Mouse (Mus musculus): ENCODE measurements at regions not wholly inside any gene's neighbourhood (a gene's known extent, or its start where the extent isn't known, plus 50 kb on each side); places are given as distances from the start of the nearest gene placed in this dataset.

DNA sequence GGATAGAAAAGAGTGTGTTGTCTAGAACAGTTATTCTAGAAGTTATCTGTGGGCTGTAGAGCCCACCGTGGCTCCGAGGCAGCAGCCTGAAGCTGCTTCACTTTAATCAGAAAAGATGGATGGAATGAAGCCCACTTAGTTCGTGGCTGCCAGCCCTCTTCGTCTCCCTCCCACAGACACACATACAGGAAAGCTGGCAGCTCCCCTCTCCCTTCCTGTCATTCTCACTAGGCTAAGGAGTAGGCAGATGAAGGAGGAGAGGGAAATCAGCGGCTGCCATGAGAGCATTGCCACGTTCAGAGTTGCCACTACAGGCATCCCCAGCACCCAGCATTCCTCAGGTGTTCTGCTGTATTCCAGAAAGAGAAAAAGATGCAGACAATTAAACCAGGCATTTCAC, 435.9 kb downstream of the Elavl2 start:
- 74% methylated on average over 6 of the region's 6 CpGs for whole genome bisulfite sequencing
- H3K27me3 ChIP-seq (replicated peaks; ENCODE audit: low read depth, poor library complexity, severe bottlenecking): no peaks in the 10 kb centered on the region
- H3K4me3 ChIP-seq: no peak overlapping the region
- DNase-seq (ENCODE audit: low spot score): no peak
- H3K27ac ChIP-seq (replicated peaks): no peak overlapping the region
- H3K9me3 ChIP-seq: no peaks in the 10 kb centered on the region
- H3K4me1 ChIP-seq: no peaks in the 10 kb centered on the region
- no peaks in the 10 kb centered on the region for H3K36me3 ChIP-seq (replicated peaks)

DNA sequence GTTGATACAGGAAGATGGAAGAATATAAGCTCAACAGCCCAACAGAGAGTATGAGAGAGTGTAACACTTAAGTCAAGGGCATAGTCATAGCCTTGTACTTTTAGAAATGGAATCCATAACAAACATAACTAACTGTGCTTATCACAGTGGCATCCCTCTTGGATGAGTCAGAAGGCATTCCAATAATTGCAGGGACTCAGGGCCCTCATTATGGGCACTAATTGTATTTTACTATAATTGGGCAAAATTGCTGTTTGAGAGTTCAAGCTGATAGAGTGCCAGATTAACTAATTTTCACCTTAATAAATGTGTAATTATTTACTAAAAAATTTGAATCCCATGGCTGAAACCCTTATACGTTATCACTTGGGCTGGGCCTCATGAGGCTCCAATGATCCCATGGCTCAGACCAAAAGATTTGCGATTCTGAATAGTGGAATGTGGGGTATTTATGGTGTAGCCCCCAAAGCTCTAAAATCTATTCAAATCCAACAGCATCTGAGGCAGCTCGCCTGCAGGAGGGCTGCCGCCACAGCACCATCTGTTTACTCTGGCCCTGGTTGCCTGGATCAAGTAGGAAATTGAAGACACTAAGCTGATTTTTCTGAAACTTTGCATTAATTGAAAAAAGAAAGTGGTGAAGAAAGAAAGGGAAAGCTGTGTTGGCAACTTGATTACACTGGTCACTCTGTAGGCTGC, 456.7 kb downstream of the Elavl2 start:
- DNase-seq (ENCODE audit: low spot score): no peak
- WGBS: 70% methylated on average over 4 of the region's 4 CpGs
- Histone ChIP-seq H3K4me1 (no peaks in the 10 kb centered on the region), H3K27ac (replicated peaks) (no peak overlapping the region), H3K4me3 (no peak overlapping the region), H3K27me3 (replicated peaks; ENCODE audit: low read depth, poor library complexity, severe bottlenecking) (no peaks in the 10 kb centered on the region), H3K9me3 (no peaks in the 10 kb centered on the region), H3K36me3 (replicated peaks) (no peaks in the 10 kb centered on the region)

DNA sequence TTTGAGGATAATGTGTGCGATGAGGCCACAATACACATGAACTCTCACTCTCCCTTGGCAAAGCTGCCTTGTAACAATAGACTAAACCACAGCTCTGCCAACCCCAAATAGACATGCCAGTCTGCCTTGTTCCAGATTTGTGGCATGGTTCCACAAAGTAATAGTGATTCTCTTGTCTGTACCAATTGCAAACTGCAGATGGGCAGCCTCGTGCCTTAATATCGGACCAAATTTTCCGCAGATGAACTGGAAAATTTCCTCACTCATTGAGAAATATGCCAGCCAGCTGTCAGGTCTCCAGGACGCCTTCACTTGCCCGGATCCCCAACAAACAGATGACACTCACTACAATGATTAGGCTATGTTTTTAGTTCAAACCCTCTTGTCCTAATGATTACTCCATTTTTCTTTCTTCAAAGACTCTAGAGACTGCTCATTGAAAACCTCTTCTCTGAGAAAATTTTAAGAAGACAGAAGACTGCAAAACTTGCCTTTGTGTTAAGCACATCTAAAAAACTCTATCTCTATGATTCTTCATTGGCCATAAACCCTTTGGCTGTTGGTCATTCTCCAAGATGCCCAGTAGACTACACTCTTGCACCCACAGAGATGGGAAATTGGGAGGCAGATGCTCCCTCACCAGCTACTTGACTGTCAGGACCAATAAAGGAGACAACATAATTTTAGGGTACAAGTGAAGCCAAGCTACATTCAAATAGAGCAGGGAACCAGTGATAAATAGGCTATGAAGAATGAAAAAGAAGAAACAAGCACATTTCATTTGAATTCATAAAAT, 483.1 kb downstream of the Elavl2 start:
- Histone ChIP-seq H3K27me3 (replicated peaks; ENCODE audit: low read depth, poor library complexity, severe bottlenecking) (no peaks in the 10 kb centered on the region), H3K4me1 (no peaks in the 10 kb centered on the region), H3K27ac (replicated peaks) (no peak overlapping the region), H3K4me3 (no peak overlapping the region), H3K36me3 (replicated peaks) (no peaks in the 10 kb centered on the region), H3K9me3 (no peaks in the 10 kb centered on the region)
- 93% methylated on average over 6 of the region's 6 CpGs for WGBS
- no peak for DNase-seq (ENCODE audit: low spot score)

DNA sequence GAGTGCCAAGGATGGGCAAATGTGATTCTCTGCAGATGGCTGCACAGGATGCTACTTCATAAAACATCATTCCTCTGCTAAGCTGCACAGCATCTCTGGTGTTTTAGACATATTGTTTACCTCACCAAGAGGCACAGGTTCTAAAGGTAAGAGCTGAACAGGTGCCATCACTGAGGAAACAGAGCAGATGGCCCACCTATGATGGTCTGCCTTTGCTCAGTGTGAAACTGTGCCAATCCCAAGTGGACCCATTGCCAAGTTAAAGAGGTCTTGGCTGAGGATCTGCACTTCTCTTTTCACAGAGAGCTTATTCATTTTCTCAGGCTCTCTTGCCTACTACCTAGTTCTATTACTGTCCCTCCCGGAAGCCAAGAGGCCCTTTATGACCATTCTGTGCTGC, 494.3 kb downstream of the Elavl2 start:
- Histone ChIP-seq H3K4me3 (no peak overlapping the region), H3K9me3 (no peaks in the 10 kb centered on the region), H3K27me3 (replicated peaks; ENCODE audit: low read depth, poor library complexity, severe bottlenecking) (no peaks in the 10 kb centered on the region), H3K36me3 (replicated peaks) (no peaks in the 10 kb centered on the region), H3K4me1 (no peaks in the 10 kb centered on the region), H3K27ac (replicated peaks) (no peak overlapping the region)
- no peak for DNase-seq (ENCODE audit: low spot score)
- WGBS: 89% methylated on average over 1 of the region's 1 CpGs

DNA sequence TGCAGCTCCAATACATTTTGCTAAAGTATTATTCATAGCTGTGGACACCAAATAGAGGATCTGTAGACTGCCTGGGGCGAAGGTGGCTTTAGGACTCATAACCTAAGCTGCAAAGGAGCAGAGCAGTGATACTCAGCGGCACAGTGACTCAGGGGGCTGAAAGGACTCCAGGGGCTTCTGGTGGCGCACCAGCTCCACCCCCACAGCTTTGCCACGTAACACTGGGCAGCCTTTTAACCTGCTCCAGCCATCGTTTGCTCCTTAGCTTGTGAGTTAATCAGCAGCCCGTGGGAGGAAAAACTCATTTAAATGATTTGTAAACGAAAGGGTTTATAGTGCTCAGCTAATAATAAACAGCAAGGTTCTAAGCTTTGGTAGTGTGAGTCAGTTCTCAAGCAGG, 532.4 kb downstream of the Elavl2 start:
- no peak overlapping the region for H3K27ac ChIP-seq (replicated peaks)
- no peak for DNase-seq (ENCODE audit: low spot score)
- H3K36me3 ChIP-seq (replicated peaks): no peaks in the 10 kb centered on the region
- H3K27me3 ChIP-seq (replicated peaks; ENCODE audit: low read depth, poor library complexity, severe bottlenecking): no peaks in the 10 kb centered on the region
- WGBS: 57% methylated on average over 7 of the region's 7 CpGs
- no peaks in the 10 kb centered on the region for H3K9me3 ChIP-seq
- H3K4me3 ChIP-seq: no peak overlapping the region
- no peaks in the 10 kb centered on the region for H3K4me1 ChIP-seq

DNA sequence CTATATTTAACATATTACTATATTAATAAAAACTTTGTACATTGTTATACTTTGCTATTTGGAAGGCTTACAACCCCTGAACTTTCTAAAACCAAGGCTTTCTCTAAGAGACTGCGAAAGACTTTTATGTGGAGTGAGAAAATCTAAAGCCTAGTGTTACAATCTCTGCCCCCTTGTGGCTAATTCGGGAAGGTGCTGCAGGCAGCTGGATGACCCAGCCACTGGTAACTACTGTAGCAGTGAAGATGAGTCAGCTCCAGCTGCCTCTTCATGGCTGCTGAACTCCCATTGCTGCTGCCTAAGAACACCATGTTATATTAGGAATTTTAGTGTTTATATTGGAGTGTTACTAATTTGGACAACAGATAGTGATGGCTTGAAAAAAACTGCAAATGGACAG, 539.7 kb downstream of the Elavl2 start:
- WGBS: 43% methylated on average over 2 of the region's 2 CpGs

DNA sequence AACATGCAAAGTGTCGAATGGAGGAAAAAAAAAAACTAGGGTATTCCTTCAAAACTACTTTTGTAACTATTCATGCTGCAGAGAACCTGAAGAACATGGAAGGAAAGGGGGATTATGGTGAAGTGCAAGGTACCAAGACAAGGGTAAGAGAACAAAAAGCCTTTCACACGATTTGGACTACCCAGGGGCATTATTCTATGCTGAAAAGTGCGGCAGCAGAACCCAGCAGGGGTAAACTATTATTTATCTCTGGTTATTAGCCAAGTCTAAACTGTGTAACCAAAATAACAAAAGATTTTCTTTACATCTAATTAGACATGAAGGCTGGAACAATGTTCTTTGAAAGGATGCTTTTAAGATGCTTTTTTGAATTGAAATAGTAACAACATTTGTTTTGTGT, 560.8 kb downstream of the Elavl2 start:
- DNase-seq (ENCODE audit: low spot score): no peak
- WGBS: 55% methylated on average over 3 of the region's 3 CpGs

More for the DNA sequence above, 539.7 kb downstream of the Elavl2 start:
- H3K27ac ChIP-seq (replicated peaks): no peak overlapping the region
- no peaks in the 10 kb centered on the region for H3K4me1 ChIP-seq
- no peaks in the 10 kb centered on the region for H3K9me3 ChIP-seq
- H3K27me3 ChIP-seq (replicated peaks; ENCODE audit: low read depth, poor library complexity, severe bottlenecking): no peaks in the 10 kb centered on the region
- H3K36me3 ChIP-seq (replicated peaks): no peaks in the 10 kb centered on the region
- no peak overlapping the region for H3K4me3 ChIP-seq
- peak; percentile 35 for DNase-seq (ENCODE audit: low spot score)

DNA sequence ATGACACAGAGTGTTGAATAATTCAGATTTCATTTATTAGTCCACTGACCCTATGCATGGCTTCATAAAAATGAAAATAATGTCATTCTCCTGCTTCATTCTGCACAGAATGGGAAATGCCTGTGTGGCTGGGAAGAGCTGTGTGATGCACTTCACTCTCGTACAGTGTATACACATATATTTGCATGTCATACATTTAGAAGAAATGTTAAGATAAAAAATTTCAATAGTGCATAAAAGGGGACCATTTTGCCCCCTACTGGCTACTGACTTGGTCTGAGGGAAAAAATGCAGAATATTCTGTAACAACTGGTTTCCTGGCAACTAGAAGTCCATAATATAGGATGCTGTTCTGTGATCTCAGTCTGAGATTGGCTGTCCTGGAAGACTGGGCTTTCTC, 580.5 kb downstream of the Zfp352 start:
- no peak overlapping the region for H3K27ac ChIP-seq (replicated peaks)
- H3K9me3 ChIP-seq: no peaks in the 10 kb centered on the region
- no peaks in the 10 kb centered on the region for H3K4me1 ChIP-seq
- no peak for DNase-seq (ENCODE audit: low spot score)
- no peaks in the 10 kb centered on the region for H3K36me3 ChIP-seq (replicated peaks)
- H3K27me3 ChIP-seq (replicated peaks; ENCODE audit: low read depth, poor library complexity, severe bottlenecking): no peaks in the 10 kb centered on the region
- 89% methylated on average over 1 of the region's 1 CpGs for WGBS
- no peak overlapping the region for H3K4me3 ChIP-seq

More for the DNA sequence above, 560.8 kb downstream of the Elavl2 start:
- Histone ChIP-seq H3K4me1 (no peaks in the 10 kb centered on the region), H3K36me3 (replicated peaks) (no peaks in the 10 kb centered on the region), H3K4me3 (no peak overlapping the region), H3K27me3 (replicated peaks; ENCODE audit: low read depth, poor library complexity, severe bottlenecking) (no peaks in the 10 kb centered on the region), H3K9me3 (no peaks in the 10 kb centered on the region), H3K27ac (replicated peaks) (no peak overlapping the region)

DNA sequence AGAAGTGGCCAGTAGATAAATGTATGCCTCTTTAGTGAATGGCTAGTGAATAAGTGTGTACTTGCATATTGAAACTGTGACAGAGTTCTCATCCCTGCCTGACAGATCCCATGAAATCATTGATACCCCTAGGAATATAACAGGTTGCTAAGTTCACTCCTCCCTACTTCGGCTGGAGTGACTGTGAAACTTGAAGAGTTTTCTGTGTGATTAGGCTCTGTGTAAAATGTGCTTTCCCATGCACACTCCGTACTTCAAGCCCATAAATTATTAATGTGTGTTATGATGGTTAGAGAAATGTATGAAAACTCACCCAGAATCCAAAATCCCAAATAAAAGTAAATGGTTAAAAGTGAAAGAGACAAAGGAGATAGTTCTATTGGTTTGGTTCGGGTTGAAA, 580.0 kb downstream of the Zfp352 start:
- Histone ChIP-seq H3K36me3 (replicated peaks) (no peaks in the 10 kb centered on the region), H3K27ac (replicated peaks) (no peak overlapping the region), H3K4me1 (no peaks in the 10 kb centered on the region), H3K9me3 (no peaks in the 10 kb centered on the region), H3K4me3 (no peak overlapping the region), H3K27me3 (replicated peaks; ENCODE audit: low read depth, poor library complexity, severe bottlenecking) (no peaks in the 10 kb centered on the region)
- WGBS: 81% methylated on average over 3 of the region's 3 CpGs
- no peak for DNase-seq (ENCODE audit: low spot score)

DNA sequence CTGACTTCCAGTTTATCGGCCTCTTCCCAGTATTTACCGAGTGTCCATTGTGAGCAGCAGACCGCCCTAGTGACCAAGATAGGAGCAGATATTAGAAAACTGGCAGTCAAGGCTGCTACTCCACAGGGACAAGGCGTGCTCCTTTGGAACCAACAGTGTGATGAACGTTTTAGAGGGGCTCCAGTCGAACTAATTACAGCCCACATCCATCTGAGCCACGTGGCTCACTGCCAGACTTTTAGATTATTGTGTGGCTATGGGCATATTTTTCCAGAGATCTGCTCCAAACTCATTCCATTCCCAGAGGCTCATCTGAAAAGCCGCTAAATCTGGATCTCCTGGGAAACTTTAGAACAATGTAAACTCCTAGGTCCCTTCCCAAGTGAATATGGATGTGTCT, 578.9 kb downstream of the Zfp352 start:
- 83% methylated on average over 8 of the region's 8 CpGs for WGBS
- no peak for DNase-seq (ENCODE audit: low spot score)
- no peaks in the 10 kb centered on the region for H3K36me3 ChIP-seq (replicated peaks)
- H3K27ac ChIP-seq (replicated peaks): no peak overlapping the region
- H3K4me1 ChIP-seq: no peaks in the 10 kb centered on the region
- no peak overlapping the region for H3K4me3 ChIP-seq
- no peaks in the 10 kb centered on the region for H3K9me3 ChIP-seq
- no peaks in the 10 kb centered on the region for H3K27me3 ChIP-seq (replicated peaks; ENCODE audit: low read depth, poor library complexity, severe bottlenecking)

Measured in embryonic facial prominence, embryonic 10.5 days (tissue).